Mouse (Mus musculus) embryo, embryonic 9.5 days (tissue): Measurements from ENCODE around the gene Dusp3.
A peak's percentile ranks its signal among the peaks of the same experiment; 100 is the strongest.
"Not testable (repeated sequence)": the region's sequence is repeated elsewhere in the genome, so short reads cannot be mapped to it uniquely, and the experiment has no call there.

Source experiments
- DNase-seq: peaks from one replicate; pipeline ENCODE4 v3.0.0-alpha.2; 2017; ENCODE audit errors: extremely low spot score

Dusp3 gene

DNA sequence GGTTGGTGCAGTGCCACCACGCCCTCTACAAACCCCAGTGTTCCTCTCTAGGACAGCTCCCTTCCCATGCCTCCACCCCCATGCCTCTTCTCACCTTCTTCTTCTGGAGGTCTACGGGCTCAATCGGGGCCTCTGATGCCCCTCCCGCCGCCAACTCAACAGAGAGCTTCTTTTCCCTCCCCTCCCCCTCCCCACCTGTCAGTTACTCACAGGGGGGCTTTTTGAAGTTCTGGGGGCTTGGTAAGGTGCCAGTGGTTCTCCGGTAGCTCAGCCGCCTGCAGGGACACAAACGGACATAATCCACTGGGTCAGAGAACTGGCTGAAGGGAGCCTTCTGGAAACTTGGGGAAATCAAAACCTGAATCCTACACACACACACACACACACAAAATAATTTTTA, 24.7 kb upstream of the Dusp3 start:
- no peak for DNase-seq

DNA sequence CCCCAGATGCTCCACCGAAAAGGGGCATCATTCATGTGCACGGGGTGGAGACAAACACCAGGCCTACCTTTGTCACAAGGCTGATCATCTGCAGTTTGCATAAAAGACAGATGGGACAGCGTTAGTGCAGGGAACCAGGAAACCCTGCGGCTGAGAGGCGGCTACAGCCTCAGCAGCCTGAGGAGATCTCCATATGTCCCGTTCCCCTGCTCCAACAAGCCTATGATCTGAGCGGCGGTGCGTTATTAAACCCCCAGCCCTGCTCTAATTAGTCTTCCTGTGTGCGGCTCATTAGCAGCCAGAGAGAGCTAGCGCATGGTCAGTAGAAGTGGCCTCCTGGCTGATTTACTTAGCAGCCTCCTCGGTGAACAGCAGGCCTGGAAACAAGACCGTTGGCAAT, 23.3 kb upstream of the Dusp3 start:
- DNase-seq: no peak

DNA sequence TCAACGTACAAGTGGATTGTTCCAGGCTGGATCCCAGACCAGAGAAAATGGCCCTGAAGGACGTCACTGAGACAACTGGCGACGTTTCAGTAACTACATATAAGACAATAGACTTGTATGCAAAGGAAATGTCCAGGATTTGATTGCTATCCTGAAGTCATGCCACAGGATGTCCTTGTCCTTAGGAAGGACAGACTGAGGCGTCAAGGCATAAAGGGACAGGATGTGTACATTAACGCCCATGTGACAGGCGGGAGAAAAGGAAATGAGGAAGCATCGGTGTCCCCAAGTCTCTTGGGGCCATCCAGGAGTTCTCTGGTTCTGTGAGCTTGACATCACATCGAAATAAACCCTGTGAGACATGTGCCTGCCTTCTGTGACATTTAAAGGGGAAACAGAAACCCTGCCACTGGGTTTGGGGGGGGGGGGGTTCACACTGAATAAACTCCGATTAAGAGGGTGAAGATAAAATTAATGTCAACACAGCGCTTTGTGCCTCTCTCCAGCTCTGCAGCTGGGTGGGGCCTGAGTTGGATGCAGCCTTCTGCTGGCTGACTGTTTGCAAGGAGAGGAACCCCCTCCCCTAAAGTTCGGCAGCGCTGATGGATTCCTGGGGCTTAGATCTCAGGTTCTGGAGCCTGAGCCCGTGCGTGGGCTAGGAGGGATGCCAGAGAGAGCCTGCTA, 22.3 kb upstream of the Dusp3 start:
- DNase-seq: no peak

DNA sequence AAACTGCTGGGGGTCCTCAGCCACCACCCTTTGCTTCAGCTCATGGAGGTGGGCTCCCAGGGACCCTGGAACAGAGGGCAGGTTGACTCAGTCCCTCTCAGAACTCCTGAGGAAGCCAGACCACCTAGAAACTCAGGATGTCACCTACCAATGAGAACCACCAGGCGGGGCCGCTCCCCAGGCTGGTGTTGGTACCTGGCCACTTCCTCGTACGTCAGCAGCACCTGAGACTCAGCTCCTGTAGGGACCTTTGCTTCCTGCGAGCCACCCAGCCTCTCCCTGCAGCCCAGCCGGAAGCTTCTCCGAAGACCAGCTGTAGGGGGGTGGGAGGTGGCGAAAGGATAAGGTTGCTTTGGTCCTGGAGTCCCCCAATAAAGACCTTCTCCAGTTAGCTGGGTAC, 21.6 kb upstream of the Dusp3 start:
- DNase-seq: no peak

DNA sequence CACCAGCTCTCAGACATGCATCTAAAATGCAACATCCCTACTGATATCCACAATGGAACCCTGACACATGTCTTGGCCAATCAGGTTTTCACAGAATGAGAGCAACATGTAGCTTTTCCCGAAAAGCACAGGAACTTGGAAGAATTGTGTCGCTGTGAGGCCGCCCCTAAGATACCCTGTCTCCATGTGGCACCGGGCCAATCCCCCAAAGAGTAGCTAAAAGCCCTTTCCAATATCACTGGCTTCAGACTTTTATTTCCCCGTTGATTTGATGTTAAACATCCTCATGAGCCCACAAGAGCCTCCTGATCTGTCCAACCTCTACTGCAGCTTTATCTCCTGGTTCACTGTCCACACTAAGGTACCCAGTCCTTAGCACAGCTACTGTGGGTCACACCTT, 19.9 kb upstream of the Dusp3 start:
- no peak for DNase-seq

DNA sequence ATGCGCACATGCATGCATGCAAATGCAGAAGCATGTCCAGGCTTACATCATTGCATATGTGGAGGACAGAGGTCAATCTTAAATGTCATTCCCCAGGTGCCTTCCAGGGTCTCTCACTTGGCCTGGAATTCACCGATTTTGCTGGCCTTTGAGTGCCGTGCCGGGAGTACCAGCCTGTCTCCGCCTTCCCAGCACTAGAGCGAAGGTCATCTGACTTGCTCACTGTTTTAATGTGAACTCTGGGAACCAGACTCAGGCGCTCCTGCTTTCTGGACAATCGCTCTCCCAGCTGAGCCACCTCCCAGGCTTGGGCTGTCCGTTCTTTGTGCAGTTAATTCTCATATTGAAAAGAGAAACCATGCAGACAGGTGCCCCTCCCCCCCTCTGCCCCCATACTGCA, 19.5 kb upstream of the Dusp3 start:
- no peak for DNase-seq

DNA sequence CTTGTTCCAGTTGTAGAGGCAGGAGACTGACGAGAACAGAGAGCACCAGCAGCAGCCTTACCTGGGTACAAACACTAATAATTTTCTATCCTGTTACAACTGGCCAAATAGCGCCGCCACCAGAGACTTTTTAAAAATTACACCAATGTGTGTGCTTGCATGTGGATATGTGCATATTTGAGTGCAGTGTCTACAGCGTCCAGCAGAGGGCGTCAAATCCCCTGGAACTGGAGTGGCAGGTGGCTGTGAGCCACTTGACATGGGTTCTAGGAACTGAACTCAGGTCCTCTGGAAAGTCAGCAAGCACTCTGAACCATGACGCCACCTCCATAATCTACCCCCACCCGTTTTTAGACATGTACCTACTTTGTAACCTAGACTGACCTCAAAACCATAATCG, 17.4 kb upstream of the Dusp3 start:
- no peak for DNase-seq

DNA sequence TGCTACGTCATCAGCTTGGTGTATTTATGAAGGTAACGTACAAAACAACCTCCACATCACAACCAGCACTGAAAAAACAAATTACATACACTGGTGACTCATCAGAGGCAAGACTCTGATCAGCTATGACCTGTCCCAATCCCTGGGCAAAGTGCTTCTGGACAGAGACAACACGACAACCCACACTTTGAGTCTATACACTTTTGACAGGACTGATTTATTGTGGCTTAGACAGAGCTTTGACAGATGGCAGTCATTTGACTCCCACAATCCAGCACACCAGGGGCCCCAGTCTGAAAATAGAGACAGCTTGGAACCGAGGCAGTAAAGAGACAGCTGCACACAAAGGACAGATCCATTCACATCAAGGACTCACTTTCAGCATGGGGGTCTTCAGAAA, 12.7 kb upstream of the Dusp3 start:
- DNase-seq: no peak

DNA sequence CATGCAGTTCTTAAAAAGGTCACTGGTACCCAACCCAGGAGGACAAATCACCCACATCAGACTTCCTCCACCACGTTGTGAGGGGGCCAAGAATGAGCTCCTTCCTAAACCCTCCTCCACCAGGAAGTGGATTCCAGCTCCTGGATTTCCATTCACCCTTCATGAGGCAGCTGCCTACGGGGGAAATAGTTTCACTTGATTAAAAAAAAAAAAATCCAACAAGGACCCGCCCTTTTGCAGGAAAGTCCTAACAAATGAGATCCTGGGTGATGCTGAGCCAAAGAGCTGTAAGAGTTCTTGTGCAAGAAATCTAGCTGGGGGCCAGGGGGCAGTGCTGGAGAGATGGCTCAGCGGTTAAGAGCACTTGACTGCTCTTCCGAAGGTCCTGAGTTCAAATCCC, 11.4 kb upstream of the Dusp3 start:
- DNase-seq: no peak

DNA sequence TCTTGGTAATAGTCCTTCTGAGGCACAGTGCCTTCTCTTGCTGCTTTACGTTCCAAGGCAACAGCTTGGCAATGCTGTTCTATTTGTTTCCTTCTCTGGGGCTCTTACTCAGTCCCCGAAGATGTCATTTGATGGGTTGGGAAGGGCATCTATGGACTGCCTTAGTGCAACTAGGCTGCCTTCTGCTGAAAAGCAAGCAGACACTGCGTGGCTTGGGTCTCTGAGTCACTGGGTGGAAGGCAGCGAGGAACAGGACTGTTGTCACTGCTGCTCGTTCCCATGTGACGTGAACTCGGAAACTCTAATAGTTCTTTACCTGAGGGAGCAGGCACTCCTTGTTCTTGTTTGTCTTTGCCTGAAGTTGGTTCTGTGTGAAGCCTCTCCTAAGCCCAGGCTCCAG, 9.1 kb upstream of the Dusp3 start:
- no peak for DNase-seq

DNA sequence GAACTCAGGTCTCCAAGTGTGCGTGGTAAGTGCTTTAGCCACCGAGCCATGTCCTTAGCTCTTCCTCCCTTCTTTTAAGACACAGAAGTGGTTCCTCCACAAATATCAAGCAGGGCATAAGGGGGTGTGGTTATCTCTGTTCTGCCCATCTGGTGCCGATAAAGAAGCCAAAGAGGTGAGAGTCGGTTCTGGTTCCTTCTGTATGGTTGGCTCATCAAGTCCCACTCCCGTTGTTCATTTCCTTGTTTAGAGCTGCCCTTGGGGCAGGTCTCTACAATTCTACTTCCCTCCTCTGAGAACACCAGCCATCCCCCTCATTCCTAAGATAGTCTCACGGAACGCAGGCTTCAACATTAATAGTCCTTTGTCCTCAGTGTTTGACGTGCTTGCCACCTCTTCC, 7.3 kb upstream of the Dusp3 start:
- DNase-seq: no peak

DNA sequence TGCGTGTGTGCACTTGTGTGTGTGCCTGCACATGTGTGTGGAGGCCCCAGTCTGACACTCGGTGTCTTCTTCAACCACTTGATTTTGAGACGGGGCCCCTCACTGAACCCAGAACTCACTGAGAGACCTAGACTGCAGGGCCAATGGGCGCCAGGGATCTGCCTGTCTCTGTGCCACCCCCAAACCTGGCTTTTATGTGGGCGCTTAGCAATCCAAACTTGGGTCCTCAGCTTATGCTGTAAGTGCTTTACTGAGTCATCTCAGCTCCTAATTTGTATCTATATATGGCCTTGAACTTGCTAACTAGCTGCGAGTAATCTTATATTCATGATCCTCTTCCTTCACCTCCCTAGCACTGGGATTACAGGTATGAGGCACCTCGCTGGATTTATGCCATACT, 5.6 kb upstream of the Dusp3 start:
- no peak for DNase-seq

DNA sequence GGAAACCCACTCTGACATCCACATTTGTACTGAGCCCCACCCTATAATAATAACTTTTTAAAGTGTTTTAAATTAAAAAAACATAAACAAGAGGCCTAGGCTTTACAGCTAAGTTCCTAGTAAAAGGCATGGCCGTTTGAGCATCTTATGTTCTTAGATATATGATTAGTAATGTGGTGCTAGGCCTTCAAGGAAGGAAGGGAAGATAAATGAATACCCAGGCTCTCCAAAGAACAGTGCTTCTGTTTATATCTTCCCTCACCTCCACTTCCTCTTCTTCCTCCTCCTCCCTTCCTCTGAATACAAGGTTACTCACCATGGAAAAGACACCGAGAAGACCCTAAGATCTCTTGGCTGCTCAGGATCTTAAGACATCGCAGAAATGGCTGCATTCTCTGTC, 5.0 kb upstream of the Dusp3 start:
- no peak for DNase-seq

DNA sequence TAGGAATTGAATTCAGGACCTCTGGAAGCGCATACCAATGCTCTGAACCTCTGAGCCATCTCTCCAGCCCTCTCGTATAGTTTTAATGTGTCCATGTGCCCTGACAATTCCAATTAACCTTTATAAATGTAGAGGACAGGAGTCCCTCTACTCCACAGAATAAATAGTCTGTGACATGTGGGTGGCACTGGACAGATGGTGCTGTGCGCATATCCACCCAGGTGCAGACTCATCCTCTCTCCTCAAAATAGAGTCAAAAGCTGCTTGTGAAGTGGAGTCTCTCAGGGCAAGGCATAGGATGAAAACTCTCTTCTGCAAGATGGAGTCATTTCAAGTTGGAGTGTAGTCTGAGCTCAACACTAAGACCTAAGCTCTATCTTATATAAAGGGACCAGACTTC, 3.4 kb upstream of the Dusp3 start:
- DNase-seq: no peak

DNA sequence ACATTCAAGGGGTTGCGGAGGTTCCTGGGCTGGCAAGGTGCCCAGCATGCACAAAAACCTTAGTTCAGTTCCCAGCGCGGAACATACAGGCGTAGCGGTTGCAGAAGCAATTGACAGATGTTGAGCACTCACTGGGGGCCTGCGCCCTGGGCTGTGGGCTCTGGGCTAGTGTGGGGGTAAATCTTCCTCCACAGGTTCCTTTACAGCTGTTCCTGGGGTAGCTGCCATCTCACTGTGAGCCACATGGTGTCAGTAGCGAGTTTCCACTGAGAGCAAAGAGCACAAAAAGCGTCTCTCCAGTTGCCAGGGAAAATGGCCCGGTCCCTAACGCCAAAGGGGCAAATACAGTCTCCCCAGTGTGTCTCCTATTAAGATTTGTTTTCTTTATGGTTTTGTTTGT, 823 bp downstream of the Dusp3 start:
- DNase-seq: peak; percentile 86

DNA sequence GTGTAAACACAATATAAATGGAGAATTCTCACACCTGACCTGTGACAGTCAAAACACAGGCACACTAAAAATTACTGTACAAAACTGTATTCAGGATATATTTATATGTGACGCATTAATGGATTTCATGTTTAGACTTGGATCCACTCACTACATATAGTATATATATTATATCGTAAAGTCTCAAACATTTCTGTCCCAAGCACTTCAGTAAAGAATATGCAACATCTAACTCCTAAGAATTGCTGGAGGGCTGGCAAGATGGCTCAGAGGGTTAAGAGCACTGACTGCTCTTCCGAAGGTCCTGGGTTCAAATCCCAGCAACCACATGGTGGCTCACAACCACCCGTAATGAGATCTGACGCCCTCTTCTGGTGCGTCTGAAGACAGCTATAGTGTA, 1.4 kb downstream of the Dusp3 start:
- not testable (repeated sequence) for DNase-seq

DNA sequence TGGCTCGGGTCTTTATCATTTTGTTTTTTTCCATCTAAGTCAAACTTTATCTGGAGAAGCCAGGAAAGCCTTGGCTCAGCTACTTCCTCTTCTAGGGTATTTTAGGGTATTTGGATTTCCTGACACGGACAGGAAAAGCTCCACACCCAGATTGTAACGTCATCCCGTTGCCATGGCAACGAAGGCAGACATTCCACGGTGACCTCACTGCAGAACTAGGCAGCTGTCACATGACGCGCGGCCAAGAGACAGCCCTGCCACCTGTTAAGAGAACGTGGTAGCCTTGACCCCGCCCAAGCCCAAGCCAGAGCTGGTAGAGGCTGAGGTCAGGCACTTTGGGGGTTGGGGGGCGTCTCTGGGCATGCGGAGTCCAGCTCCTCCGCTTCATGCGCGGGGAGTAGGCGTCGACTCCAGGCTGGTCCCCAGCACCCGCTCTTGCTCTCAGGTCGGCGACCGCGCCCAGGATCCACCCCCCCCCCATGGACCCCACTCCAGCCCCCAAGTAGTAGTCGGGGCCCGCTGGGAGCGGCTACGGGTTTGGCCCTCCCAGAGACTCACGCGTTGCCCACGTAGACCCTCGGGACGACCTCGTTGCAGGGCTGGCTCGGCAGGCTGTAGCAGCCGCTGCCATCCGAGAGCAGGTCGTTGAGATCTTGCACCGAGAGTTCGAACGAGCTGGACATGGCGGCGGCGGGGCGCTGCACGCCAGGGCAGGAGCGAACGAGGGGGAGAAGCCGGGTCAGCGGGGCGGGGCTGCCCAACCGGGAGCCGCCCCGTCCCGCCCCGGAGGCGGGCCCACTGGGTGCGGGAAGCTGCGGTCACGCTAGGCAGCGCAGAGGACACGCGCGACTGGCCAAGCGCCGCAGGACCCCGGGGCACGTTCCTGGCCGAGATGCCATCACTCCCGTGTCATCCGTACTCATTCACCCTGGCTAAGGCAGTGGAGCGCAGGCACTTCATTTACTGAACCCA, 2.5 kb downstream of the Dusp3 start, which contains the start of gene Cfap97d1:
Gene Cfap97d1 (plus strand): TSS at position 226 of the 972 bp plus-strand sequence.
- peak; percentile 89 for DNase-seq

DNA sequence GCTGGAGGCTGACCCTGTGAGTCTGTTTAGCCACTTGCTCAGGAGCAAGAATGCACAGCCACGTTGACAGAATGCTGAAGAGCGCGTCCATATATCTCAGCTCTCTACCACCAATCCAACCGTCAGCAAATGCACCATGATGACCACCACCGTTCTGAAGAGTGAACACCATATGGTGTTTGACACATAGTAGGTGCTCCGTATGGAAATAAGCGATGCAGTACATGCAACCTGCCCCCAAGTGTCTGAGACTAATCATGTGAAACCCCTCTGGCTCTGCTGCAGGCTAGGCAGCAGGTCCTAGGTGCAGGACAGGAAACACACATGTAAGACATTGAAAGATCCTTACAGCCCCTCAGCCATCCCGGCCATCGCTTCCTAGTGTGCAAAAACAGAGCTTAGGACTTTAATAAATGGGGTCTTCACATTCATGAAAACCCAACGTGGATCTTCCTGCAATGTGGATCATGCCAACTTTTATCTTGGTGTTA, 3.3 kb downstream of the Dusp3 start:
- no peak for DNase-seq

DNA sequence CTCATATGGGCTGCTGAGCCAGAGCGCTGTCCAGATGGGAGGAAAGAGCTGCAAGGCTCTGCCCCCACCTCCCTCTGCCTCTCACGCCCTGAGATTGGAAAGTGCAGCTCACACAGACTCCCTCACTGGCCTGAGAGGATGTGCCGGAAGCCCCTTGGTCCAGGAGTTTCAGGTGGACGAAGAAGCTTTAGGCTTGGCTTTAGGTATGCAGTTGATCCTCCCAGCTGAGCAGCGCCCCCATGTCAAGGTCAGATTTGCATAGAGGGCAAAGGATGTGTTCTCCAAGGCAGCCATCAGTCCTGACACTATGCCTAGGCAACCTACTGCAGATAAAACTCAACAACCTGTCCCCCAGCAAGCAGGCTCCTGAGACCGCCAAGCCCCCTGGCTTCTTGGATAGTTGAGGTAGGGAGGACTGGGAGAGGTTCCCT, 3.8 kb downstream of the Dusp3 start:
- no peak for DNase-seq

DNA sequence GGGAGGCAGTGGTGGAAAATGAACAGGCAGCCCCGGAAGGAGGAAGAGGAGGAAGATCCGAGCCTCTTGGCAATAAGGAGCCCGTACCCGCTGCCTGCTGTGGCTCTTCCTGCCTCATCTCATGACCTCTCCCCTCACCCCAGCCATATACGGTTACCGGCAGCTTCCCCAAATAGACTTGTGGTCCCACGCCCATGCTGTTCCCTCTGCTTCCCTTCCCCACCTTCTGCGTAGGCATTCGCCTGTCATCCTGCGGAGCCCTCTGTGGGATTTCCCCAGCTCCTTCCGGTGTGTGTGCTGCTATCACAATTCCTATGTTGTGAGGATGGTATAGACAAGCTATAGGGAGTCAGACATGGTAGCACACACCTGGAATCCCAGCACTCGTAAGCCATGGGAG, 5.0 kb downstream of the Dusp3 start:
- DNase-seq: no peak

DNA sequence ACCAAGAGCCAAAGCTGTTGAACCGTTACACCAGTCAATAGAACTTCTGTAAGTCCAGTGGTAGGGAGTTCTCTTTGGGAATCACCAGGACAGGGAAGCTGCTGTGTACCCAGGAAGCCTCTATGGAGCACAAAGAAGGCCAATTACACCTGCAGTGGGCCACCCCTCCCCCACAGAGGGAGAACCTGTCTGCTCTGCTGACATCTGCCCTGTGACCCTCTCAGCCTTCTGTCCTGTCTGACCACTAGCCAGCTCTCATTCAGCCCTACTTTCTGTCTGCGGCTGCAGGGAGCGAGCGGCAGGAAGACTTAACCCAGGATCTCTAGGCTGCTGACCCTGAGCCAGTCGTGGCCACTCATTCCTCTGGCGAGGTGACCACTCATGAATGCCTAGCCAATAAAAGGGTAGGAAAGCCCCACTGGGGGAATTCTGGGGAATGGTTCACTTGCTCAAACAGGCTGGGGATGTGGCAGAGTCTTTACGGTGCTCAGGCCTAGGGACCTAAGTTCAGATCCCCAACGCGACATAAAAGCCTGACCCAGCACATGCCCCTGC, 6.1 kb downstream of the Dusp3 start:
- DNase-seq: no peak

DNA sequence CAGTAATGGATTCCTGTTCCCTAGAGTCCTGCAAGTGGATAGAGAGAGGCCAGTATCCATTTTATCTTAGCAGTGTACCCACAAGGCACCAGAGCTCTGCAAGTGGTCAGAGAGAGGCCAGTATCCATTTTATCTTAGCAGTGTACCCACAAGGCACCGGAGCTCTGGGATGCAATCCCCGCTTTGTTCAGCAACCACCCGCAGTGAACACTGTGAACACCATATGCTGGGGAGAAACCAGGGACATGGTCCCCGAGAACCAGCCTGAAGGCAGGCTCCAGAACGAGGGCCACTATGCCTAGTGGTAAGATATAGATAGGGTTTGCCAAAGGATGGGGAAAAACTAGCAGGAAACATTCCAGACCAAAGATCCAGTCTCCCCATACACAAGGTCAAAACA, 7.7 kb downstream of the Dusp3 start:
- no peak for DNase-seq

DNA sequence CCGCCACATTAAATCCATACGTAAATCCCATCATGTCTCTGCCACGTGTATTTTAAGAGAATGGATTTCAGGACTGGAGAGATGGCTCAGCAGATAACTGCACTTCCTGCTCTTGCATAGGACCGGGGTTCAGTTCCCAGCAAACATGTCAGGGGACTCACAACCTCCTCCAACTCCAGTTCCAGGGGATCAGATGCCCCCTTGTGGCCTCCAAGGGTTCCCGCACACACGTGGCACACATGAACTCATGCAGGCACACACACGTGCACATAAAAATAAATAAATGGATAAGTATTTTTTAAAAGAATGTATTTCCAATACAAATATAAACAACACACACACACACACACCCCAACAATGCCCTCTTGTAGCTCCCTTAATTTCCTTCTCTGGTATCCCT, 9.9 kb downstream of the Dusp3 start:
- no peak for DNase-seq
